In genomic region chr15:24556806-24557205, GRCm38 (mm10) we compare ENCODE assay signal across 25 mouse cellular contexts.
"Had no signal": no experiment of that assay in that cellular context is flagged by ENCODE, and none has a peak within 500 bp of the region (broad histone marks: within the 10 kb centered on the region; RNA-seq: fewer than 3 reads in every experiment).

No protein-coding gene starts in this region.

- H3K36me3 ChIP-seq: heart, embryonic 10.5 days; heart, embryonic 12.5 days; hindbrain, embryonic 10.5 days; hindbrain, embryonic 13.5 days; hindbrain, embryonic 15.5 days; intestine, embryonic 15.5 days; limb, embryonic 10.5 days; limb, embryonic 12.5 days; liver, embryonic 13.5 days; liver, embryonic 15.5 days had no signal

- H3K27ac ChIP-seq: gastrocnemius, adult 2 months; heart, embryonic 10.5 days; hindbrain, embryonic 10.5 days; hindbrain, embryonic 13.5 days; hindbrain, embryonic 15.5 days; intestine, embryonic 15.5 days; limb, embryonic 10.5 days; limb, embryonic 12.5 days; liver, embryonic 13.5 days; liver, embryonic 15.5 days had no signal

- H3K9ac ChIP-seq: heart, embryonic 12.5 days; hindbrain, embryonic 13.5 days; hindbrain, embryonic 15.5 days; intestine, embryonic 15.5 days; limb, embryonic 12.5 days; liver, embryonic 13.5 days; liver, embryonic 15.5 days had no signal

- H3K4me1 ChIP-seq: heart, embryonic 10.5 days; heart, embryonic 12.5 days; hindbrain, embryonic 10.5 days; hindbrain, embryonic 13.5 days; hindbrain, embryonic 15.5 days; intestine, embryonic 15.5 days; limb, embryonic 10.5 days; limb, embryonic 12.5 days; liver, embryonic 13.5 days; liver, embryonic 15.5 days had no signal

- DNase-seq: gastrocnemius, adult 2 months; gastrocnemius, postnatal 10 days; gastrocnemius, postnatal 25 days; heart, adult 18-20 months; heart, postnatal 10 days; heart, postnatal 4 days; kidney, adult 18-20 months; kidney, adult 8-10 months; kidney, postnatal 10 days; kidney, postnatal 25 days; kidney, postnatal 4 days; liver; liver, embryonic 13.5 days had no signal

- ATAC-seq: inflammation-experienced regulatory T-cells, adult 6 months; intestine, embryonic 15.5 days; intestine, postnatal 0 days had no signal

- H3K4me3 ChIP-seq: gastrocnemius, adult 2 months; heart, embryonic 10.5 days; heart, embryonic 12.5 days; hindbrain, embryonic 10.5 days; hindbrain, embryonic 13.5 days; hindbrain, embryonic 15.5 days; intestine, embryonic 15.5 days; limb, embryonic 10.5 days; limb, embryonic 12.5 days; liver, embryonic 13.5 days; liver, embryonic 15.5 days had no signal

- H3K27me3 ChIP-seq: heart, embryonic 12.5 days; hindbrain, embryonic 13.5 days; hindbrain, embryonic 15.5 days; intestine, embryonic 15.5 days; limb, embryonic 12.5 days; liver, embryonic 13.5 days; liver, embryonic 15.5 days had no signal

- H3K9me3 ChIP-seq: heart, embryonic 10.5 days; heart, embryonic 12.5 days; hindbrain, embryonic 10.5 days; hindbrain, embryonic 13.5 days; hindbrain, embryonic 15.5 days; intestine, embryonic 15.5 days; limb, embryonic 10.5 days; limb, embryonic 12.5 days; liver, embryonic 13.5 days; liver, embryonic 15.5 days had no signal

- H3K4me2 ChIP-seq: heart, embryonic 12.5 days; hindbrain, embryonic 13.5 days; hindbrain, embryonic 15.5 days; intestine, embryonic 15.5 days; limb, embryonic 12.5 days; liver, embryonic 11.5 days; liver, embryonic 13.5 days; liver, embryonic 15.5 days had no signal
